Mouse (Mus musculus): ENCODE data around the gene Eif2ak1.

DNA sequence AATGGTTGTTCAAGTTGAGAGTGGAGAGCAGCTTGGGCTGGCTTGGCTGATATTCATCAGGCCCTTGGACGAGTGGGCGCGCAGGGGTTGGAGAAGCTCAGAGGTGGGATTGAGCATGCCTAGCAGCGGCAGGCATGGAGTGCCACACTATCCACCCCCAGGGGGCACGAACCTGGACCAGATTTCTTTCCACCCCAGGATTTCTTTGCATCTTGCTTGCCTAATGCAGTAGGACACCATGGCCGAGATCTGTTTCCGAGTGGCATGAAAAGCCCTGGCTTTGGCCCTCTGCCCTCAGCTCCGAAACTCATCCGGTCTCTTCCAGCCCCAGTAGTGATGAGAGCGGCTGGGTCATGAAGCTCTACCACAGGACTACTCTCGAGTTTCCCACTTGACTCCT, 115.8 kb downstream of the Eif2ak1 start:
- no peak for TF ChIP-seq CTCF (IDR thresholded peaks at IDR 0.05; ENCODE audit: low read depth, low read length)
- no peak for TF ChIP-seq POLR2A (IDR thresholded peaks at IDR 0.05; ENCODE audit: extremely low read depth, insufficient read depth, low read length)

Measured in liver, adult 2 months (tissue).